Mouse (Mus musculus) liver, embryonic 14.5 days (tissue): Measurements from ENCODE around the gene Reln.

Experiments used
- CTCF ChIP-seq: IDR thresholded peaks from 2 replicates; pipeline ENCODE4 v1.5.1; 2016; ENCODE audit warnings: antibody characterized with exemption, low read depth, control low read depth
- EP300 ChIP-seq: IDR thresholded peaks from 2 replicates; pipeline ENCODE4 v1.6.1; 2016; ENCODE audit warnings: antibody characterized with exemption, low read depth

DNA sequence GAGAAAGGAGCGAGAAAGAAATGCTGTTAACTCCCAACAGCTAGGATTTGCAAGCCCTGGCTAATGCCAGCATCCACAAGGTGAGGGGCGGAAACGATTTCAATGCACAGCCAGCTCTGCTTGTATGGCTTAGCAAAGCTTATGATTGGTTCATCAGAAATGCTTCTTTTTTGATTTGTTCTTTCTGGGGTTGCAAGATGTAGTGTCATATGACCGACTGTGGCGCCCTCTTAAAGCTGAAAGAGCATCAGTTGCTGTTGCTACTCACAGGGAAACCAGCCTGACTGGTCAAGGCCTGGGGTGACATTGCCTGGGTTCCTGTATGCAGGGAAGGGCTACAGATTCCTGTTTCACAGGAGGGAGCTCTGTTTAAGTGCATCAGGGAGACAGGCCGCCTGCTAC is 478.2 kb downstream of the Reln start:
- no peak for TF ChIP-seq CTCF
- no peak for TF ChIP-seq EP300
